Mouse (Mus musculus) brain, adult 2 months (tissue): ENCODE measurements around the gene Tsga10.

Source experiments
- DNase-seq: peaks from one replicate; pipeline ENCODE4 v3.0.0; 2011; ENCODE audit warnings: low read depth, low spot score

Tsga10 gene

GRCm38 (mm10) chr1:37719761-37720640, 146.2 kb downstream of the Tsga10 start, which contains the start of gene 2010300C02Rik:
2010300C02Rik (minus strand) TSS chr1:37720085.
- peak; percentile 89 for DNase-seq

GRCm38 (mm10) chr1:37719030-37719723, 147.1 kb downstream of the Tsga10 start:
- DNase-seq = peak; percentile 32

DNA sequence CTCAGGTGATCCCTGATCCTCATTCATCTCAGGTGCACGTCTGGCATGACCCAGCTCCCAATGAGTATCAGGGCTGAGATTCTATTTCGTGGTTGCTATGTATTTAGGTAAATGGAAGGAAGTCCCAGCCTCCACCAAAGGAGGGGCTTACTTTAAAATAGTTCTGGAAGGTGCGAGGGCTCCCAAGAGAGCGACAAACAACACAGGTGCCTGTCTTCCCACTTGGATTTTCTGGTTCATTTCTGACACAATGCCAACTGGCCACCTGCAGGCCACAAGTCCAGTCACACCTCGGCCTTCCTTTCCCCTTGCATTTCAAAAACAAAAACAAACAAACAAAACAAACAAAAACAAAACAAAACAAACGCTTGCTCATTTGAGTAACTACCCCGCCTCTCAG, 147.7 kb downstream of the Tsga10 start:
- peak; percentile 66 for DNase-seq

- DNase-seq = peak; percentile 55
Observed at GRCm38 (mm10) chr1:37717415-37718195, 148.6 kb downstream of the Tsga10 start.

- peak; percentile 35 for DNase-seq
Observed at GRCm38 (mm10) chr1:37712357-37712737, 153.9 kb downstream of the Tsga10 start.

GRCm38 (mm10) chr1:37711596-37712356, 154.5 kb downstream of the Tsga10 start:
- DNase-seq = no peak

GRCm38 (mm10) chr1:37711082-37711481, 155.1 kb downstream of the Tsga10 start:
- DNase-seq = no peak

- peak; percentile 77 for DNase-seq
Observed at GRCm38 (mm10) chr1:37709736-37710135, 156.5 kb downstream of the Tsga10 start.

DNA sequence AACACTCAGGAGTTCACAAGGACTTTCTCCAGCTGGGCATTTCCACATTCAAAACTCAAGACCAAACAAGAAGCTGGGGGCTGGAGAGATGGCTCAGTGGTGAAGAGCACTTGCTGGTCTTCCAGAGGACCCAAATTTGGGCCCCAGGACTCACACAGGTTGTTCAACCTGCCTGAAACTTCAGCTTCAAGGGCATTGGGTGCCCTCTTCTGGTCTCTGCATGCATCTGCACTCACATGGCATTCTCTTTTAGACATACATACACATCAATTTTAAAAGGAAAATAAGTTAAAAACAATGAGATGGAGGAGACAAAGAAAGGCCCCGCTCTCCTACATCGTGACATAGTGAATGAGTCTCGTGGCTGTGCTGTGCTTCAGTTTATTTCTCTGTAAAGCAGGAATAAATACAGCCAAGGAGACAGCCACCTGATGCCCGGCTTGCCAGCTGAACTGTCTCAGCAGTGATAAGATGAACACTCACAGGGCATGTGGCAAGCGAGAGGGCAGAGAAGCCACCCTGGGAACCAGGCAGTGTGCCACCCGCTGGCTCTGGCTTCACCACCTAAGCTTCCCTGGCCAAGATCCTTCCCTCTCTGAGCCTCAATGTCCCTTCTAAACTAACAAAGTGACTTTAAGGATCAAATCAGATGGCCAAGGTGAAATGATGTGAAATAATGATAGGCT, 157.8 kb downstream of the Tsga10 start:
- no peak for DNase-seq
